Mouse (Mus musculus): ENCODE data around the gene Gm9936. TPM values are rescaled to one million over a fixed set of nuclear protein-coding genes. Genes with fewer than 3 reads are reported as not detected.
"Not testable (repeated sequence)": the region's sequence is repeated elsewhere in the genome, so short reads cannot be mapped to it uniquely, and the experiment has no call there.

The Gm9936 gene
- polyA plus RNA-seq, 1 experiment = not detected

DNA sequence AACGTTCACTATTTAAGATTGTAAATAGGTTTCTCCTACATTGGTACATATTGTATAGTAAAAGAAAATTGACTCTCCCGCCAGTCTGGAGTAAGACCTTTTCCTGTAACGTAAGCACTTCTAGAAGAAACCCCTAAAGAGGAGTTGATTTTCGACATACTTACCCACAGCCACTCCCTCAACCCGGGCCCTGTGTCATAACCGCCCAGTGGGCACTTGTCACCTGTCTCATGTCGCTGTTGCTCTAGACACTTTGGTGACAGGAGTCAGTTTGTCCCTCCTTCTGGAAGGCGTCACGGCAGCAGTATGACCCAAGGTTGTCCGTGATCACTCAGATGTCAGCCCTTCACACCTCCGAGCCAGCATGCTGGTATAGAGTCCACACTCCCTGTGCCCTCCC, 24.5 kb upstream of the Gm9936 start:
- Histone ChIP-seq H3K4me1 (ENCODE audit: control insufficient read depth, insufficient read depth, low read length) (peaks cover 1% of the 10 kb centered on the region; the same call in 1 of the 2 replicates), H3K4me3 (replicated peaks; ENCODE audit: control insufficient read depth, low read depth, low read length) (peak overlapping the region; percentile 10), H3K27ac (ENCODE audit: control insufficient read depth, insufficient read depth, low read depth, low read length, poor library complexity) (peak overlapping the region; percentile 94)
- TF ChIP-seq CTCF (IDR thresholded peaks at IDR 0.05; ENCODE audit: control insufficient read depth, insufficient read depth, low read length) (no peak), POLR2A (IDR thresholded peaks at IDR 0.05; ENCODE audit: borderline replicate concordance, control insufficient read depth, low read depth, low read length) (no peak)
- 51% methylated on average over 11 of the region's 11 CpGs for WGBS

- H3K4me1 ChIP-seq (ENCODE audit: control insufficient read depth, insufficient read depth, low read length); H3K4me3 ChIP-seq (replicated peaks; ENCODE audit: control insufficient read depth, low read depth, low read length): not testable (repeated sequence)
- peak overlapping the region; percentile 85 for H3K27ac ChIP-seq (ENCODE audit: control insufficient read depth, insufficient read depth, low read depth, low read length, poor library complexity)
- WGBS = 33% methylated on average over 7 of the region's 7 CpGs
Measured at GRCm38 (mm10) chr5:114882319-114882718, 23.8 kb upstream of the Gm9936 start.

DNA sequence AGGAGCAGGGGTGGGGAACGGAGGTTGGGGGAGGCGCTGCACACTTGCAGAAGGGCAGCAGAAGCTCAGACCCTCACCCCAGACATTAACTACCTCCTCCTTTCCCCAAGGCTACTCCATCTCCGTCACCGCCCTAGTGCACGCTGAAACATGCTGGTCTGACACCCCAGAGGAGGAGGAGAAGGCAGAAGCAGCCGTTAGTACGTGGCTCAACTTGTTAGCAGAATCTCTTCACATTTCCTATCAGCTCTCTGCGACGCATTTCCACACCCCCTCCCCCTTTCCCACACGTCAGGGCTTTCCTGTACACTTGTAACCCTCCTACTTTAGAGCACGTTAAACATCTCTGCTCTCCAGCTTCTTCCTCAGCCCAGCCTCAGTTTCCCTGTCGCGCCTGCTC, 20.9 kb upstream of the Gm9936 start:
- Histone ChIP-seq H3K4me3 (replicated peaks; ENCODE audit: control insufficient read depth, low read depth, low read length) (no peak overlapping the region), H3K27ac (ENCODE audit: control insufficient read depth, insufficient read depth, low read depth, low read length, poor library complexity) (no peak overlapping the region), H3K4me1 (ENCODE audit: control insufficient read depth, insufficient read depth, low read length) (peaks cover 1% of the 10 kb centered on the region)
- TF ChIP-seq POLR2A (IDR thresholded peaks at IDR 0.05; ENCODE audit: borderline replicate concordance, control insufficient read depth, low read depth, low read length) = no peak
- TF ChIP-seq CTCF (IDR thresholded peaks at IDR 0.05; ENCODE audit: control insufficient read depth, insufficient read depth, low read length) = no peak
- WGBS = 35% methylated on average over 13 of the region's 13 CpGs

- no peak overlapping the region for H3K27ac ChIP-seq (ENCODE audit: control insufficient read depth, insufficient read depth, low read depth, low read length, poor library complexity)
- 78% methylated on average over 7 of the region's 7 CpGs for WGBS
- peaks cover 1% of the 10 kb centered on the region for H3K4me1 ChIP-seq (ENCODE audit: control insufficient read depth, insufficient read depth, low read length)
- no peak for TF ChIP-seq POLR2A (IDR thresholded peaks at IDR 0.05; ENCODE audit: borderline replicate concordance, control insufficient read depth, low read depth, low read length)
- no peak for TF ChIP-seq CTCF (IDR thresholded peaks at IDR 0.05; ENCODE audit: control insufficient read depth, insufficient read depth, low read length)
- no peak overlapping the region for H3K4me3 ChIP-seq (replicated peaks; ENCODE audit: control insufficient read depth, low read depth, low read length)
Measured at GRCm38 (mm10) chr5:114877487-114877886, 19.0 kb upstream of the Gm9936 start.

GRCm38 (mm10) chr5:114876331-114876730, 17.8 kb upstream of the Gm9936 start:
- WGBS = 71% methylated on average over 6 of the region's 6 CpGs
- TF ChIP-seq CTCF (IDR thresholded peaks at IDR 0.05; ENCODE audit: control insufficient read depth, insufficient read depth, low read length) (no peak), POLR2A (IDR thresholded peaks at IDR 0.05; ENCODE audit: borderline replicate concordance, control insufficient read depth, low read depth, low read length) (no peak)
- Histone ChIP-seq H3K4me3 (replicated peaks; ENCODE audit: control insufficient read depth, low read depth, low read length) (no peak overlapping the region), H3K4me1 (ENCODE audit: control insufficient read depth, insufficient read depth, low read length) (peaks cover 1% of the 10 kb centered on the region), H3K27ac (ENCODE audit: control insufficient read depth, insufficient read depth, low read depth, low read length, poor library complexity) (no peak overlapping the region; the same call in 1 of the 2 replicates)

DNA sequence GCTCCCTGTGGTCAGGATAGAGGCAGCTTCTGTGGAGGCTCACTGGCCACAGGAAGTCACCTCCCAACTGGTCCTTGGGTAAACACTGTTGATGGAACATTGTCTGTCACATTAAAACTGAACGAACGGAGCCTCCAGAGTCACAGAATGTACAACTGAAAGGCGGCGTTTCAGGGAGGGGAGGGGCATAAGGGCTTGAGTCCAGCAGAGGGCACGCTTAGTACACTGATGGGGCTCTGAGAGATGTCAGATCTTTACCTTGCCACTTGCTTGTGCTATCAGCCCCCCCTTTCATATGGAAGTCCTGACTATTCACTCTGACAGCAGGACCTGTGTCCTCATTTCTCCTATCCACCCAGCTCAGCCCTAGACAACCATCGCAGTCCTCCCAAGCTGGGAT, 17.4 kb upstream of the Gm9936 start:
- WGBS = 41% methylated on average over 6 of the region's 6 CpGs
- TF ChIP-seq POLR2A (IDR thresholded peaks at IDR 0.05; ENCODE audit: borderline replicate concordance, control insufficient read depth, low read depth, low read length) (no peak), CTCF (IDR thresholded peaks at IDR 0.05; ENCODE audit: control insufficient read depth, insufficient read depth, low read length) (peak; percentile 63)

GRCm38 (mm10) chr5:114865279-114865678, 6.8 kb upstream of the Gm9936 start:
- TF ChIP-seq CTCF (IDR thresholded peaks at IDR 0.05; ENCODE audit: control insufficient read depth, insufficient read depth, low read length) (no peak), POLR2A (IDR thresholded peaks at IDR 0.05; ENCODE audit: borderline replicate concordance, control insufficient read depth, low read depth, low read length) (no peak)

More for the DNA sequence above, 17.4 kb upstream of the Gm9936 start:
- Histone ChIP-seq H3K27ac (ENCODE audit: control insufficient read depth, insufficient read depth, low read depth, low read length, poor library complexity) (no peak overlapping the region; the same call in 1 of the 2 replicates), H3K4me1 (ENCODE audit: control insufficient read depth, insufficient read depth, low read length) (peaks cover 1% of the 10 kb centered on the region), H3K4me3 (replicated peaks; ENCODE audit: control insufficient read depth, low read depth, low read length) (no peak overlapping the region)

DNA sequence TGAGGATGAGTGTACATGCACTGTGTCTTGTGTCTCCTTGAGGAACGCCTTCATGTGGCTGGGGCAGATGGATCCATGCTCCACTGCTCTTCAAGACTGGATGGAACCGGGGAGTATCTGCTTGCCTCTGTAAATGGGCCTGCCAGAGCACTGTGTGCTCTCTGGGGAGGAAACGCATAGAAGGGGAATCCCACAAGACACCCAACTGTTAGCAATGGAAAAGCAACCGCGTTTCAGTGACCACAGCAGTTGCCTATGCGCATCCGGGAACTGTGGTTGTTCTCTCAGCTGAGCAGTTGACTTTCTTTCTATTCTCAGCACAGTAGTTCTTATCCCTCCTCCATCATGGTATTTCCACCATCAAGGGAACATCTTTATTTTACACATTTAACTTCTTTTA, 6.3 kb upstream of the Gm9936 start:
- Histone ChIP-seq H3K4me1 (ENCODE audit: control insufficient read depth, insufficient read depth, low read length) (no peaks in the 10 kb centered on the region; the same call in 1 of the 2 replicates), H3K27ac (ENCODE audit: control insufficient read depth, insufficient read depth, low read depth, low read length, poor library complexity) (peak overlapping the region; percentile 12), H3K4me3 (replicated peaks; ENCODE audit: control insufficient read depth, low read depth, low read length) (no peak overlapping the region)
- no peak for TF ChIP-seq POLR2A (IDR thresholded peaks at IDR 0.05; ENCODE audit: borderline replicate concordance, control insufficient read depth, low read depth, low read length)
- 0 out of 2 replicates have a peak, but pooled peaks have one; percentile 14 for TF ChIP-seq CTCF (IDR thresholded peaks at IDR 0.05; ENCODE audit: control insufficient read depth, insufficient read depth, low read length)
- 45% methylated on average over 7 of the region's 7 CpGs for WGBS

More at GRCm38 (mm10) chr5:114865279-114865678, 6.8 kb upstream of the Gm9936 start:
- 85% methylated on average over 12 of the region's 12 CpGs for WGBS
- H3K4me3 ChIP-seq (replicated peaks; ENCODE audit: control insufficient read depth, low read depth, low read length) = no peak overlapping the region
- peak overlapping the region; percentile 12; the same call in 1 of the 2 replicates for H3K27ac ChIP-seq (ENCODE audit: control insufficient read depth, insufficient read depth, low read depth, low read length, poor library complexity)
- H3K4me1 ChIP-seq (ENCODE audit: control insufficient read depth, insufficient read depth, low read length) = no peaks in the 10 kb centered on the region; the same call in 1 of the 2 replicates

- WGBS = 56% methylated on average over 6 of the region's 6 CpGs
- Histone ChIP-seq H3K4me1 (ENCODE audit: control insufficient read depth, insufficient read depth, low read length) (no peaks in the 10 kb centered on the region; the same call in 1 of the 2 replicates), H3K4me3 (replicated peaks; ENCODE audit: control insufficient read depth, low read depth, low read length) (no peak overlapping the region), H3K27ac (ENCODE audit: control insufficient read depth, insufficient read depth, low read depth, low read length, poor library complexity) (no peak overlapping the region)
- TF ChIP-seq POLR2A (IDR thresholded peaks at IDR 0.05; ENCODE audit: borderline replicate concordance, control insufficient read depth, low read depth, low read length) (no peak), CTCF (IDR thresholded peaks at IDR 0.05; ENCODE audit: control insufficient read depth, insufficient read depth, low read length) (no peak)
Measured at GRCm38 (mm10) chr5:114861730-114862129, 3.2 kb upstream of the Gm9936 start.
